Mouse (Mus musculus) bone marrow macrophage, adult 2 months (primary cell): ENCODE measurements around the gene Tex33. TPM values are rescaled to one million over a fixed set of nuclear protein-coding genes. Genes with fewer than 3 reads are reported as not detected.

Experiments used
- H3K27ac ChIP-seq: 2 replicates; pipeline ENCODE4 v1.5.1; 2012; ENCODE audit warnings: low read depth, low read length; ENCODE audit not compliant: insufficient read depth
- H3K4me1 ChIP-seq: 2 replicates; pipeline ENCODE4 v1.6.1; 2012; ENCODE audit warnings: low read length; ENCODE audit not compliant: control insufficient read depth, insufficient read depth
- H3K4me3 ChIP-seq: 2 replicates; pipeline ENCODE4 v1.5.1; 2012; ENCODE audit warnings: mild to moderate bottlenecking, low read length, moderate library complexity; ENCODE audit not compliant: insufficient read depth
- CTCF ChIP-seq: IDR thresholded peaks from 2 replicates; pipeline ENCODE4 v1.5.1; 2012; ENCODE audit warnings: low read depth, mild to moderate bottlenecking, low read length, moderate library complexity
- POLR2A ChIP-seq: IDR thresholded peaks from 2 replicates; pipeline ENCODE4 v1.6.1; 2012; ENCODE audit warnings: mild to moderate bottlenecking, low read depth, low read length, borderline replicate concordance
- polyA plus RNA-seq: library from polyadenylated mRNA; stranded (reverse); fragments of >200 nt; gene quantifications from 2 replicates; pipeline ENCODE4 v1.2.4, GENCODE M21; 2012; ENCODE audit not compliant: missing spikeins, insufficient read depth, insufficient read length

Tex33 gene
- polyA plus RNA-seq, 1 experiment: not detected

GRCm38 (mm10) chr15:78382115-78382514 is 13.6 kb downstream of the Tex33 start:
- H3K4me1 ChIP-seq: peaks cover 6% of the 10 kb centered on the region

GRCm38 (mm10) chr15:78380741-78381140 is 15.0 kb downstream of the Tex33 start:
- peaks cover 6% of the 10 kb centered on the region for H3K4me1 ChIP-seq
- H3K4me3 ChIP-seq: no peak overlapping the region
- no peak for TF ChIP-seq CTCF
- TF ChIP-seq POLR2A: no peak
- no peak overlapping the region for H3K27ac ChIP-seq

More at GRCm38 (mm10) chr15:78382115-78382514, 13.6 kb downstream of the Tex33 start:
- Histone ChIP-seq H3K27ac (no peak overlapping the region), H3K4me3 (no peak overlapping the region)
- TF ChIP-seq CTCF (no peak), POLR2A (no peak)

GRCm38 (mm10) chr15:78380208-78380607 is 15.5 kb downstream of the Tex33 start:
- TF ChIP-seq POLR2A (no peak), CTCF (no peak)
- Histone ChIP-seq H3K4me1 (peaks cover 6% of the 10 kb centered on the region), H3K4me3 (no peak overlapping the region), H3K27ac (no peak overlapping the region)

GRCm38 (mm10) chr15:78378556-78378955 is 17.2 kb downstream of the Tex33 start:
- no peak for TF ChIP-seq CTCF
- Histone ChIP-seq H3K27ac (no peak overlapping the region), H3K4me1 (peaks cover 7% of the 10 kb centered on the region), H3K4me3 (no peak overlapping the region)

GRCm38 (mm10) chr15:78377859-78378258 is 17.9 kb downstream of the Tex33 start:
- TF ChIP-seq POLR2A (no peak), CTCF (no peak)

GRCm38 (mm10) chr15:78374204-78374603 is 21.5 kb downstream of the Tex33 start:
- TF ChIP-seq POLR2A: no peak
- no peak; the same call in 1 of the 2 replicates for TF ChIP-seq CTCF
- H3K4me1 ChIP-seq: peaks cover 29% of the 10 kb centered on the region
- H3K27ac ChIP-seq: no peak overlapping the region
- no peak overlapping the region for H3K4me3 ChIP-seq

More at GRCm38 (mm10) chr15:78377859-78378258, 17.9 kb downstream of the Tex33 start:
- Histone ChIP-seq H3K4me1 (peaks cover 10% of the 10 kb centered on the region), H3K4me3 (no peak overlapping the region), H3K27ac (no peak overlapping the region)

- TF ChIP-seq CTCF: no peak
- TF ChIP-seq POLR2A: no peak
- no peak overlapping the region for H3K27ac ChIP-seq
- peaks cover 39% of the 10 kb centered on the region for H3K4me1 ChIP-seq
- H3K4me3 ChIP-seq: no peak overlapping the region
These were observed 22.9 kb downstream of the Tex33 start for GRCm38 (mm10) chr15:78372796-78373195.

GRCm38 (mm10) chr15:78369641-78370040 is 26.1 kb downstream of the Tex33 start:
- Histone ChIP-seq H3K27ac (no peak overlapping the region), H3K4me1 (peaks cover 40% of the 10 kb centered on the region), H3K4me3 (no peak overlapping the region)
- no peak for TF ChIP-seq CTCF
- no peak for TF ChIP-seq POLR2A

- no peak overlapping the region for H3K27ac ChIP-seq
- H3K4me3 ChIP-seq: no peak overlapping the region
- TF ChIP-seq POLR2A (no peak), CTCF (peak; percentile 93)
- peaks cover 37% of the 10 kb centered on the region for H3K4me1 ChIP-seq
These were observed 26.8 kb downstream of the Tex33 start for GRCm38 (mm10) chr15:78368926-78369346.

- Histone ChIP-seq H3K4me3 (no peak overlapping the region), H3K4me1 (peaks cover 34% of the 10 kb centered on the region), H3K27ac (no peak overlapping the region)
- no peak for TF ChIP-seq CTCF
- no peak for TF ChIP-seq POLR2A
These were observed 27.9 kb downstream of the Tex33 start for GRCm38 (mm10) chr15:78367811-78368210.

GRCm38 (mm10) chr15:78366875-78367274 is 28.8 kb downstream of the Tex33 start:
- no peak overlapping the region for H3K4me3 ChIP-seq
- no peak for TF ChIP-seq POLR2A
- TF ChIP-seq CTCF: no peak
- no peak overlapping the region for H3K27ac ChIP-seq
- H3K4me1 ChIP-seq: peaks cover 25% of the 10 kb centered on the region
